Mouse (Mus musculus) G1E-ER4 (cell line): ENCODE results near the gene Fcer2a. TPM values are rescaled to one million over a fixed set of nuclear protein-coding genes. Genes with fewer than 3 reads are reported as not detected.

Experiments
- GATA1 ChIP-seq: IDR thresholded peaks from one replicate; pipeline ENCODE4 v1.8.0; 2012; ENCODE audit warnings: low read length, inconsistent platforms
- polyA plus RNA-seq: library from polyadenylated mRNA; stranded (reverse); fragments of >175 nt; gene quantifications from 2 replicates; pipeline ENCODE4 v1.2.3, GENCODE M21; 2012

The Fcer2a gene
- polyA plus RNA-seq, 1 experiment: not detected

DNA sequence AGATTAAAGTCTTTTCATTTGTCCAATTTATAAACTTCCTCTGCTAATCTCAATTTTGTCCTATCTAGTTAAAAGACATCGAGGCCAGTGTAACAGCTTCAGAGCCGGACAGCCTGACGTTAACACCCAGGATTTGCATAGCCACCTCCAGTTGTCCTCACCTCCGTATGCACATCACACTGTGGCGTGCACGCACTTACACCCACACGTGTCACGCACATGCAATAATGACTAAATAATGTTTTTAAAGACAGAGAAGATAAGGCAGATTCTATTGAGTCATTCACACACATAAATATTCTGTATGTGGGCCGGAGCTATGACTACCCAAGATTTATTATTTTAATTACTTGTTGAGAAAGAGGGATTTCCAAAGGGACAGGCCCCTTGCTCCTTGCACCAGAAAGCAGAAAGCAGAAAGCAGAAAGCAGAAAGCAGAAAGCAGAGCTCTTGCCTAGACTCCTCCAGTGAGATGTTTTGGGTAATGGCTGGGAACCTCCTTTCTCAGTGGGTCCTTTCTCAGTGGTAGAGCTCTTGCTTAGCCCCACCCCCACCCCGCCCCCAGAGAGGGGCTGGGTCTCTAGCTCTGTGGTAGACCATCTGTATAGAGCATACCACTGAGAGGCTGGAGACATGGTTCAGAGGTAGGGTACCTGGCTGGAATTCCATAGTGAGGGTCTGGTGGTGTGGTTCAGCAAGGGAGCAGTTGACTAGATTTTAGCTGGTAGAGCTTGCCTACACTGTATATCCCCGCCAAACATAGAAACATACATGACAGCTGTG, 39.1 kb downstream of the Fcer2a start:
- no peak for TF ChIP-seq GATA1

DNA sequence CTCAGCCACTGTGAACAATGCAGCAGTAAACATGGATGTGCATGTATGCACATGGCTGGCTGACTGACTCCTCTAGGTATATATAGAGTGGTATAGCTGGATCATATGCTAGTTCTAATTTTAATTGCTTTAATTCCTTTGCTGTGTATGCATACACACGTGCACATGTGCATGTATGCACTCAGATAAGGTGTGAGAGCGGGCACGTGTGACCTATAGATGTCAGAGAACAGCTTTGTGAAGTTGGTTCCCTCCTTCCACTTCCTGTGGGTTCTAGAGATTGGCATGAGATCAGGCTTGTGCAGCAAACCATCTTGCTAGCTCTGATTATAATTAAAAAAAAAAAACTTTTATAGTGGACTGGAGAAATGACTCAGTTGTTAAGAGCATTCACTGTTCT, 41.1 kb downstream of the Fcer2a start:
- TF ChIP-seq GATA1: no peak

DNA sequence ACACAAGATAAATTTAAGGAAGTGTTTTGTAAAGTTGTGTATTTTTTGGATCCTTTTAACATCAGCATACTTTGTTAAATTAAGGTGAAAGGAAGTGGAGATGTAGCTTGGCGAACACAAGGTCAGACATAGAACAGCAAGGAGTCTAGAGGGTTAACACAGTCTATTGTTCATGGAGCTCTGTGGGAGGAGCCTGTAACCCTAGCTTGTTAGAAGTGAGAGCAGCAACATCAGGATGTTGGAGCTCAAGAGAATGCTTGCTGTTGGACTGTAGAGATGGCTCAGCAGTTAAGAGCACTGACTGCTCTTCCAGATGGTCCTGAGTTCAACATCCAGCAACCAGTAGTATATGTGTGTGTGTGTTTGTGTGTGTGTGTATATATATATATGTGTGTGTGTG, 45.0 kb downstream of the Fcer2a start:
- TF ChIP-seq GATA1: no peak

DNA sequence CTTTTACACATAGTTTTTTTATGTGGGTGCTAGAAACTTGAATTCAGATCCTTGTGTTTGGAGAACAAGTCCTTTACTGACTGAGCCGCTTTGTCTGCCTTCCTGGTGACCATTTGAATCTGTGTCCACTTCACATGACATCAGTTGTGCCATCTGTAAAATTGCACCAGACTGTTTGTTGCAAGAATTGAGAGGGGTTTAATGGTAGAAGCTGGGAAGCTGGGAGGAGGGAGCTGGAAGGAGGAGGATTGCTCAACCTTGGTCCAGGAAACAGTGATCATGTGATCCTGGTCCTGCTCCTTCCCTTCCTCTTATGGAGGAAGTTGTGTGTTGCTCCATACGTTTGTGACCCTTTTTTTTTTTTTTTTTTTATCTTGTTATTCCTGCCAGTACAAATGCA, 45.7 kb downstream of the Fcer2a start:
- no peak for TF ChIP-seq GATA1

DNA sequence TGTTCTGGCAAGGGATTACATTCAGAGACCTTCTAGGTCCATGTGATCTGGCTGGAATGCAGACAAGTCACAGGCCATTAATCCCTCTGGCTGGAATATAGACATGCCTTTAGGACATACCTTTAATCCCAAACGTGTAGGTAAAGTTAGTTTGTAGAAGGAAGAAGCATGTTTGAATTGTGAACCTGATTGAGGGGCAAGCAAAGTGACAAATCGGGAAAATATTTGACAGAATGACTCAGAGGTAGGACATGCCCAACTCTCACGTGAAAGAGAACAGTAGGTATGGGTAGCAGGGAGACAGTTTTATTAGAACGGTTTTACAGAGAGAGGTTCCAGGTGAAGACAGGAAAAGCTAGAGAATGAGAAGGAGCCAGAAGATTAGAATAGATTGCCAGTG, 46.4 kb downstream of the Fcer2a start:
- TF ChIP-seq GATA1: no peak

DNA sequence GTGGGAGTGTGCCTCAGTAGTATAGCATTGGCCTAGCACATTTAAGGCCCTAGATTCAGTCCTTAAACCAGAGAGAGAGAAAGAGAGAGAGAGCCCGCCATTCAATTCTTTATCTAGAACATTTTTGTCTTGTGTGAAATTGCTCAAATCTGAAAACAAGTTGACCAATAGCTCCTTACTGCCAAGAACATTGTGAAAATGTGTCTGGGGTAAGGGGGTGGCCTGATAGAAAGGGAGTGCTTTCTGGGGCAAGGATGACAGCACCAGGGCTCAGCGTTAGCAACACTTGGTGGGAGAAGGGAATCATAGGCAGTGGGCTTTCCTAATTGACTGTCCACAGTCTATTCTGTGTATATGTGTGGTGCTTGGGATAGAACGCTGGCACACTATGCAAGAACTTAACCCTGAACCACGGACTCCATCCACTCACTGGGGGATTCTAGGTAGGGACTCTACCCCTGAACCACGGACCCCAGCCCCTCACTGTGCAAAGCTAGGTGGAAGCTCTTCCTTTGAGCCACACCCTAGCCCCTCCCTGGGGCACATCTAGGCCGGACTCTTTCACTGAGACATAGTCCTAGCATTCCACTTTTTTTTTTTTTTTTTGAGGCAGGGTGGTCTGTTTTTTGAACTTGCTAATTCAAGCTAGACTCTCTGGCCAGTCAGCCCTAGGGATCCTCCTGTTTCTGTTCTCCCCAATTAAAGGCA, 47.0 kb downstream of the Fcer2a start:
- no peak for TF ChIP-seq GATA1

DNA sequence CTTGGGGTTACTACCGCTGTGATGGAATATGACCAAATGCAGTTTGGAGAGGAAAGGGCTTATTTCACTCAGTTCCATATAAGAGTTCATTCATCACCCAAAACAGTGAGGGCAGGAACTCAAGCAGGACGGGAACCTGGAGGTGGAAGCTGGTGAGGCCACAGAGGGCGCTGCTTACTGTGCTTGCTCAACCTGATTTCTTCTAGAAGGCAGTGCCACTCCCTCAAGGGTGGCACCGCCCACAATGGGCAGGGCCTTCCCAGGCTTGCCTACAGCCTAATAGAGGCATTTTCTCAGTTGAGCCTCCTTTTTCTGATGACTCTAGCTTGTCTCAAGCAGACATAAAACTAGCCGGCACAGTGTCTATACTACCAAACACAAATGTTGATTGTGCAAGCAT, 48.2 kb downstream of the Fcer2a start:
- TF ChIP-seq GATA1: no peak

Other genes with a start within 250 kb of the Fcer2a start
- 0.45 and 0.79 TPM in 2 replicates for gene Pex11g, start 226.5 kb downstream of the Fcer2a start, polyA plus RNA-seq
- gene Tex45, start 223.3 kb downstream of the Fcer2a start, polyA plus RNA-seq: 0.04 TPM in 1 of 2 replicates, not detected in the other
- gene Zfp358, start 201.0 kb downstream of the Fcer2a start, polyA plus RNA-seq: 14.9 and 16.7 TPM in 2 replicates
- gene Mcoln1, start 193.7 kb downstream of the Fcer2a start, polyA plus RNA-seq: 106 and 187 TPM in 2 replicates
- 23.2 and 24.6 TPM in 2 replicates for gene Pnpla6, start 178.8 kb downstream of the Fcer2a start, polyA plus RNA-seq
- gene C330021F23Rik, start 126.2 kb downstream of the Fcer2a start, polyA plus RNA-seq: not detected in 2 replicates
- gene Camsap3, start 106.9 kb downstream of the Fcer2a start, polyA plus RNA-seq: not detected in 2 replicates
- gene Xab2, start 72.9 kb downstream of the Fcer2a start, polyA plus RNA-seq: 38.8 and 51.5 TPM in 2 replicates
- 50.5 and 55.8 TPM in 2 replicates for gene Pet100, start 72.6 kb downstream of the Fcer2a start, polyA plus RNA-seq
- not detected in 2 replicates for gene Pcp2, start 68.6 kb downstream of the Fcer2a start, polyA plus RNA-seq
- 250 and 417 TPM in 2 replicates for gene Stxbp2, start 63.2 kb downstream of the Fcer2a start, polyA plus RNA-seq
- not detected in 2 replicates for gene Retn, start 38.4 kb downstream of the Fcer2a start, polyA plus RNA-seq
- not detected in 2 replicates for gene Mcemp1, start 28.4 kb downstream of the Fcer2a start, polyA plus RNA-seq
- not detected in 2 replicates for gene Fcor, start 21.8 kb downstream of the Fcer2a start, polyA plus RNA-seq
- gene Trappc5, start 17.9 kb downstream of the Fcer2a start, polyA plus RNA-seq: 22.4 and 25.8 TPM in 2 replicates
- gene Clec4g, start 26.5 kb upstream of the Fcer2a start, polyA plus RNA-seq: not detected in 2 replicates
- not detected in 2 replicates for gene Cd209a, start 54.8 kb upstream of the Fcer2a start, polyA plus RNA-seq
- not detected in 2 replicates for gene Cd209e, start 160.1 kb upstream of the Fcer2a start, polyA plus RNA-seq
- not detected in 2 replicates for gene Cd209d, start 184.4 kb upstream of the Fcer2a start, polyA plus RNA-seq
- not detected in 2 replicates for gene Cd209b, start 232.7 kb upstream of the Fcer2a start, polyA plus RNA-seq